Mouse (Mus musculus): Measurements from ENCODE around the gene Nrxn3.

The Nrxn3 gene

DNA sequence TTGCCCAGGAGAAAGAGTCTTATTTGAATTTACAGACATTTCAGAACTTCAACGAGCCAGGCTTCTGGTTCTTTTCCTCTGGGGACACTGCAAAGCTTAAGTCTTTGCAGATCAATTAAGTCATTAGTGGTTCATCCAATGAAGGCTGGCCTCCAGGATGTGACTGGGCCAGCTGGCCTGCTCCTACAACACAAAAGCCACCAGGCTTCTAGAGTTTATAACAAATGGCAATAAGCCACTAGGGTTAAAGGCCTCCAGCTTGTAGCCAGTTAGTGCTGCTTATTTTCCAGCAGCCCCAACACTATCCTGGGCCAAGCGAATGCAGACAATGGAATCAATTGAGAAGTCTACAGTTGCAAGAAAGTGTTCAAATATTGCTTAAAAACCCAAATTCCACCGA is 1304.3 kb downstream of the Nrxn3 start:
- no peak for DNase-seq (ENCODE audit: low read depth in 2 of 2, low spot score in 2 of 2)

DNA sequence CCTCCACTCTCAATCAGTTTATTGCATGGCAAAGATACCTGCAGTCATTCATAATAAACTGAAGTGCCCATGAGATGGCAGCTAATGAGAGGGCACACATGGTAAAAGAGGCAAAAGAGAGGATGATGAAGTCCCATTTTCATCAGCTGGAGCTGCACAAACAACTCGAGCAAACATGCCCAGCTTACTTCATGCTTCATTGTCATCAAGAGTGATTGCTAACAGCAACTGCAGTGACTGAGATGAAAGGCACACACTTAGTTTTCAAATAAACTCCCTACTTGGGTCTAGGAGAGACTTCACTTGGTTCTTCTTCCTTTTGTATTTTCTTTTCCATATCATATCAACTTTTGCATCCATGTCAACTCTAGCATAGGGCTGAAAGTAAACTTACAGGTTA is 1318.4 kb downstream of the Nrxn3 start:
- DNase-seq (ENCODE audit: low read depth in 2 of 2, low spot score in 2 of 2): no peak

DNA sequence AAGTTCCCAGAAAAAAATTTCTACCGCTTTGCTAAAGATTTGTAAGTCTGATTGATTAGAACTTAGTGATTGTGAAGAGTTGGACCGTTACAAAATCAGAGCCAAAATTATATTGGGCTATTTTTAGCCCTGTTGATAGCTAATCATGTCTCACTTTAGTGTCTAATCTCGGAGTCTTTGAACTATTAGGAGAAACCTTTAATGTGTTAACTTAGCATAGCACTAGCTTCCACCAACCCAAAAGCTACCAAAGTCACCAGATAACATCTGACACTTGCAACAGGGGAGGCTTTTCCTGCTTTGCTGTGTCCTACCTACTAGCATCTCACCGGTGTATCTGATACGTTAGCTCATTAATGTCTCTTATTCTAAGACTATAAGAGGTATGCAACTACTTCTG is 1333.6 kb downstream of the Nrxn3 start:
- no peak for DNase-seq (ENCODE audit: low read depth in 2 of 2, low spot score in 2 of 2)

DNA sequence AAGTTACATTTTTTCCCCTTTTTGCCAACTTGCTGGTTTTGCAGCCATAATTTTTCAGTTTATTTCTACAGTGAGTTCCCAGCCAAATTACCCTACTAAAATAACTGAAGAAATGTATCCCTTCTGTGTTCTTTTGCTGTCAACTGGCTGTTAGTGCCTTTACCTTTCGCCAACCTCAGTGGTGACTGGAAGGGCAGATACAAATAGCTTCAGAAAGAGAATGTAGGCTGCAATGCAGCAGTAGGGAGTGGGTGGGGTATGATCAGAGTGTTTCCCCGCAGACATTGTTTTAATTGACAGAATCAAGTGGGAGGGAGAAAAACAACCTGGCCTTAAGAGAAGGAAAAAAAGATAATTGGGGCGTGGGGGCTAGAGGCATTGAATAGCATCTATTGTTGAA is 1337.1 kb downstream of the Nrxn3 start:
- no peak for DNase-seq (ENCODE audit: low read depth in 2 of 2, low spot score in 2 of 2)

DNA sequence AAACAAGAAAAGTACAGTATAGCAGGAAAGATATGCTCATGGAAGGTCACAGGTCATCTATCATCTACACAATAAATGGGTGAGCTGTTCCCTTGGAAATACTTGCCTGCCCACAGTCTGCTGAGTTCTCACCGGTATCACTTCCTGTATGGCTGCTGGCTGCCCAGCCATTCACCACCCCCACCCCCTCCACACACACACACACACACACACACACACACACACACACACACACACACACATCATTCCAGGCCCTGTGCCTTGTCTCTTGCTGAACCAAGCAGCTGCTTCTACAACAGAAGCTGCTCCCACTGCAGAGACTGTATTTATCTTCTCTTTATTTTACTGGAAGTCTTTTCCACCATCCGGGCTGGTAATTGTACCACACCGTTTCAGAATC is 1338.6 kb downstream of the Nrxn3 start:
- no peak for DNase-seq (ENCODE audit: low read depth in 2 of 2, low spot score in 2 of 2)

DNA sequence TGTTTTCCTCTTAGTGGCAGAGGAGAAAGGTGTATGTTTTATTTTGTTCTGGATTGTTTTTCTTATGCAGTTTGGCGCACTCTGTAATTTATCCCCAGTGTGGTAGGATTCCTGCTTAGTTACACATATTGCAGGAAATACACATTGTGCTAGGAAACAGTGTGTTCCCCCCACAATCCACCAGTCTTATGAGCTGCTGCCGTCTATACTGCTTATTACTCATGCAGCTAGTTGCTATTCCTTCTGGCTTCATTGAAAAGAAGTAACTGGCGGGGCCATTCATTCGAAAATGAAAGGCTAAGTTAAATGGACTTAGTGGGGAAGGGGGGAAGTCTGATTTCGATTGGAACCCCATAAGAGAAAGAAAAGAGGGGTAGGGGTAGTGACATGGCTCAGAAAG is 1339.5 kb downstream of the Nrxn3 start:
- DNase-seq (ENCODE audit: low read depth in 2 of 2, low spot score in 2 of 2): no peak

DNA sequence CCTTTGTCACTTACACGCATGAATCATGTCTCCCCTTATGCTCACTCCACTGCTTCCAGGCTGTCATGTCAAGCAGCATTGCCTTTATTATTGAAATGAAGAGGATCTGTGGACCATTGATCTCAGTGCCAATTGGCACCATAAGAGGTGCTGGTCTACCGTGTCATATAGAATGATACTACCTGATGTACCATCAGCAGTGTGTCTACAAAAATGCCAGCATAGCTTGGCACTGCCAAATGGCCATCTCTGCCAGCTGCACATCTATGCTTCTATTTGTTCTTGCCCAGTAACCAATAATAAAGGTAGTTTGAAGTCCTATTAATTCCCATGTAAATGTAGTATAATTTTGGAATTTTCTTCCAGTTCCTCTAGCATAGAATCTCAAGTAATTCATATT is 1340.8 kb downstream of the Nrxn3 start:
- DNase-seq (ENCODE audit: low read depth in 2 of 2, low spot score in 2 of 2): no peak

DNA sequence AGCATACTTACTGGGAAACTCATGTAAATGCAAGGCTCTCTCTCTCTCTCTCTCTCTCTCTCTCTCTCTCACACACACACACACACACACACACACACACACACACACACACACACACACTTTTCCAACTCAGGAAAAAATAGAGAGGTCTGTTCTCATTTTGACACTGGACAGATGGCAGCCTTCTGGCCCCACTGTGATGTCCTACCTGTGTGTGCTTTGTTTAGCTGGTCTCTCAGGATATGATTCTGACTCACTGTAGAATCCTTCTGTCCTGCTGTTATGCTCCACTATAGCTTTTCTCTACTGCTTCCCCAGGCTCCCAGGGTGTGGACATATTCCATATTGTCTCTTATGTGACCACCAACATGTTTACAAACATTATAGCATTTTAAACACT is 1363.2 kb downstream of the Nrxn3 start:
- DNase-seq (ENCODE audit: low read depth in 2 of 2, low spot score in 2 of 2): no peak

DNA sequence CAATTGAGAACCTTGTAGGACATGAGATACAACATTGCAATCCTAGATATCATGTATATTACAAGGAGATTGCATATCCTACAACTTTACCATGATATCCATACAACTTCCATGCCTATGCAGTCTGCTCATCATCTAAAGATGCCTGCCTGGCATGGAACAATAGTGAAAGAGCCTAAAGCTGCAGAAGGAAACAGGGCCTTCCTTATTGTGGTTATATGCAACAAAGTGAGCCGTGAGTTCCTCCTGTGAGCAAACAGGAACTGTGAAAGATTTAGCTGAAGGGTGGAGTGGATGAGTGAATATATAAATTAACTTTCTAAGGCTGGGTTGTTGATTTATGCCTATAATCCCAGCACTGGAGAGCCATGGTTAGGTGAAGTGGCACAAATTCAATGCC is 1373.1 kb downstream of the Nrxn3 start:
- DNase-seq (ENCODE audit: low read depth in 2 of 2, low spot score in 2 of 2): no peak

DNA sequence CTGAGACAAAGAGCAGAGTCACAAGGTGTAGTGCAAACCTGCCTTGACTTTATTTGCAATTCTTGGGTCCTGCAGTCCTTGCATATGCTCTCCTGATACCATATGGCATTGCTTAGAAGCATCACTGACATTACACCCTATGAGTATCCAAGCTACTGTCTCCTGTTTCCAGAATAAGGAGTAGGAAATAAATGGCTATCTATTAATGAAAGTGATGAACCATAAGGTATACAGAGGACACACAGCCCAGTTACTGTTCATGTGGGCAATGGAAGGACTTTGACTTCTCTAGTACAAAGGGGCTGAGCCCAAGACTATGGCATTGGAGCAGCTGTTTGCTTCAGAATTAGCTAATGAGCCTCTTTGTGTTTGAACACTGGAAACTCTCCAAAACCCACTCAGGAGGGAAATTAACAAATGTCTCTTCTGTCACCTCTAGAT is 1390.7 kb downstream of the Nrxn3 start:
- DNase-seq (ENCODE audit: low read depth in 2 of 2, low spot score in 2 of 2): no peak

DNA sequence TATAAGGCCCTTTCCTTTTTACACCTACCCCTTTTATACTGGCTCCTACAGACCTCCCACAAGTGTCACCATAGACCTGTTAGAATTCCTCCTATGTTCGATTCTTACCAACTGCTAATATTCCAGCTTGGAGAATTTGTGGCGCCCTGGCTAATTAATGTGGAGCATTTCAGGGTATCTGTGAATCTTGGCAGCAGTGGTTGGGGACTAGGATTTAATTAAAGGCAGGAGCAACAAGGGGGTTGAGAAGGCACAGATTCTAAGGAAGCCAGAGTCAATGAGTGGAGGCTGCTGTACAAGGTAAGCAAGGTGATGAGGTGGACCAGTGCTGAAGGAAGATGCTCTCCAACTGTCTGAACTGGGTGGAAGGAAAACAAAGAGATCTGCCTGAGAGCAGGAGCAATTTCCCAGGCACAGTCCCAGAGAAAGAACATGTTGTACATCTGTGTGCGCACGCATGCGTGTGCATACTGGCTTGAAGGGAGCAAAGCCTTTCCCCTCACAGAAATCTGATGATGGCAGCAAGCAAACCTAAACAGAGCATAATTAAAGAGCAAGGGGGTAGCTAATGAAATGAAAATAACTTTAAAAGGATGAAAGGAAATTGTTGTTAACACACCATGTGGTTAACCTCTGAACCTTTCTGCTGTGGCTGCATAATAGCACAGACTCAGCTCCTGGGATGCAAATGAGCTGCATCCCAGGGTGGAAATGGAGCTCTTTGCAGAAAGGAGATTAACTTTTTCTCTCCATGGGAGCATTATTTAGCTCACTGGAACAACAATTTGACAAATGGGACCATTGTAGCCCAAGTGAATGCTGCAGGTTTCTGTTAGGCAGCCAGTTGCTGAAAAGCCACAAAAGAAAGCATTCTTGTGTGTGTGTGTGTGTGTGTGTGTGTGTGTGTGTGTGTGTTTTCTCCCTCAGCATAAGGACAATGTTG is 1409.5 kb downstream of the Nrxn3 start:
- DNase-seq (ENCODE audit: low read depth in 2 of 2, low spot score in 2 of 2): no peak

DNA sequence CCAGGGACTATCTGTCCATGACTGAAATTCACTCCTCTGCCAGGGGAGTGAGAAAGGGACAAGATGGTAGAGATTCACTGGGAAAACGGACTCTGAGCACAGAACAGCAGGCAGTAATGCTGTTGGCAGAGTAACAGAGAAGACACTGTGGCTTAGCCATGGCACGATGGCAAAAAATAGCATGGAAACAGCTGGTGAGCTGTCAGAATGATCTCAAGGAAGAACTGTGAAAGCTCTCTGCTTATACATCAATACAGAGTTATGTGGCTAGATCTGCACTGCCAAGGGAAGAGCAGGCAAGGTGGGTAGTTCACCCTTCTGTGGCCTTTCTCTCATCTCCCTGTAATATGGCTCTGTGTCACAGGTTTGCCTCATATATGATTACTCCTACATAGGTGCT is 1419.3 kb downstream of the Nrxn3 start:
- no peak for DNase-seq (ENCODE audit: low read depth in 2 of 2, low spot score in 2 of 2)

DNA sequence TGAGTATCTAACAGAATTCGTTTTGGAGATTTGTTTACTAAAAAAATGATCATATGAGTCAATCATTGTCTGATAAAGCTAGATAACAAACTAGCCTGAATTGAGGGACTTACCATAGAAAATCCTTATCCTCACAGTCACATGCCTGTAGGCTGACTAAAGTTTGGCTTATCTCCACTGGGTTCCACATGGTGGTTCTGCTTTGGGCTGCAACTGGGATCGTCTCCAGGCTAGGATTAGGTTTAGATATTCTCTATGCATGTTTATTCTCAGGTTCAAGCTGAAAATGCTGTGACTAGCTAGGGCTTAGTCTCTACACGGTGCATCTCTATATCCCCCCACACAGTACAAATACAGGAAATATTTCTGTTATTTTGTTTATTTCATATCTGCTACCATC is 1421.6 kb downstream of the Nrxn3 start:
- no peak for DNase-seq (ENCODE audit: low read depth in 2 of 2, low spot score in 2 of 2)

DNA sequence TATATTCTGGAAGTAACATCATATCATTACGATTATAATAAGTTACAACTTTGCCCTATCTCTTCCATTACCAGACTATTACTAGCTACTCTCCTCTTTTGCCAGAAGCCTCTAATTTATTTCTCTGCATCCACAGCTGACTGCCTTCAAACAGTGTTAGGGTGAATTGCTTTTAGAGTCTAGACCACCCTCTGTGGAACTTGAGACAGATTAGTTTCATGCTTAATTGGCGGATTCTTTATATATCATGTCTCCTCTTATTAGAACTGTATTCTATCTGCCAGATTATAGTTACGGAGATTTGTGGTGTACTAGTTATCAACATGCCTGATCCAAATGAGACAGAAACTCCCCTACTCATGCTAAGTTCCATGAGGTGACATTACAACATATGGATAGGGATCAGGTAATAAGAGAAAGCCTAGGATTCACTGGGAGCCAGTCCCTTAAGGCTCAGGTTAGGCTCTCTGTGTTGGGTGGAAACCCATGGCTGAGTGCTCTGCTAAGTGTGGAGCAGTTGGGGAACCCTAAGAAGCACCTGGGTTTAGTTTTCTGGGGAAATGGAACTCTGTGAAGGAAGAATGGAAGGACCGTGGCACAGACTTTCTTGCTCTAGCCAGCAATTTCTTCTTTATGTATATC is 1435.6 kb downstream of the Nrxn3 start:
- DNase-seq (ENCODE audit: low read depth in 2 of 2, low spot score in 2 of 2): no peak

DNA sequence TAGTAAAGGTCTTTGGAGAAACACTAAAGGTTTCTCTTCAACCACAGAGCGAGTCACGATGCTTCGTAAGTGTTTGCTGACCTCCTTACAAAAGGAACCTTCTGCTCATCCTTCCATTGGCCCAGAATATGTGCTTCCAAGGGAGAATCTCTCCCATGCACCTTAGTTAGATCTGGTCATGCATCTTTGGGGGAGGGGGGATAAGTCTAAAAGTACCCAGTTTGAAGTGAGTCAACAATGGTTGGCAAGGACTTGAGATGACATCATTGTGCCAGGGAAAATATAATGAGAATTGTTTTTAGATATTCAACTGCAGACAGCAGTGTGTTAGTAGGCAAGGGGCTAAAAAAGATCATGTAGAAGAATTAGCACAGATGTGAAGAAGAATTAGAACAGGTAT is 1437.2 kb downstream of the Nrxn3 start:
- no peak for DNase-seq (ENCODE audit: low read depth in 2 of 2, low spot score in 2 of 2)

DNA sequence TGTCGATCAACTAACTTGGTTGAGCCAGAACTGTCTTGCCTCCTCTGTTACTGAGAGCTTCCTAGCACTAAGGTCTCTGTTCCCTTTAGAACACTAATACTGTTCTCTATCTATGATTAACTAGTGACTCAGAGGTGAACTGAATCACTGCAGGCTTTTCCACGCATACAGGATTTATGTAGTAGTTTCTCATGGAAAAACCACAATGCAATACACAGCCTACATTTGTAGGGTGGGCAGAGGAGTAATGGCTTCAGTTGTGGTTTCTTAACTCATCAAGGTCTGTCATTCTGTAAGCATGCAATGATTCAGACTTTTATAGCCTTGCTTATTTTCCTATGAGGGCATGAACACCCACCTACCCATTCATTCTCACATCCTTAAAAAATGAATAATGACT is 1443.4 kb downstream of the Nrxn3 start:
- DNase-seq (ENCODE audit: low read depth in 2 of 2, low spot score in 2 of 2): no peak

DNA sequence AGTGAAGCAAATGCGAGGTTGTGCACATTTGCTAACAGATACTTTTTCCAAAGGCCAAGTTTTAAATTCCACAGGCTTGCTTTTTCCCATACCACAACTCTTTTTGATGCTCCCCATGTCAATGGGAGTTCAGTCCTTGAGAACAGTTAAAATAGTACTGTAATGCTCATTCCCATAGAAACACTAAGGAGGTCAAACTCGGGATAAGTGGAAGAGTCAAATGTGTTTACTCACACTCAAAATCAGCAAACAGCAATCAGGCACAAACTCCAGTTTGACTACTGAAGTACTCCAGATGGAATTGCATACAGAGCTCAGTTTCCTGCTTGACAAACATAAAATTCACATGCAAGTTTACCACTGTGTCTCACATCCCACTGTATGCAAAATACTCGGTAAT is 1458.9 kb downstream of the Nrxn3 start:
- no peak for DNase-seq (ENCODE audit: low read depth in 2 of 2, low spot score in 2 of 2)

DNA sequence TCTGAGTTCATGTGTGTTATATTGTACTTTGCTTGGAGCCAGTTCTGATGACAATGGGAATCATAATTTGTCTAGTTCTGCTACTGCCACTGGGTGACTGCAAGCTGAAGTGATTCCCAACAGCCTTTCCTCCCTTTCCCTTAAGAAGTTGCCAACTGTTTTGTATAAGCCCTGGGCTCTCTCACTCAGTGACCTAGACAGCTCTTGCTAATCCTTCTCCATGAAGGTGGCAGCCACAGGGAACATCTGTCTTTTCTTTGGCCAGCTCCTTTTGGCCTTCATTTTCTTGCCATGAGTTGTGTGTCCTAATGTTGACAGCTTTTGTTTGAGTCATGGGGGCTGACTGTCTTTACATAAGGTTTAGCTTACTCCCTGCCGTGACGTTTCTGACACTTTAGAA is 1460.3 kb downstream of the Nrxn3 start:
- no peak for DNase-seq (ENCODE audit: low read depth in 2 of 2, low spot score in 2 of 2)

DNA sequence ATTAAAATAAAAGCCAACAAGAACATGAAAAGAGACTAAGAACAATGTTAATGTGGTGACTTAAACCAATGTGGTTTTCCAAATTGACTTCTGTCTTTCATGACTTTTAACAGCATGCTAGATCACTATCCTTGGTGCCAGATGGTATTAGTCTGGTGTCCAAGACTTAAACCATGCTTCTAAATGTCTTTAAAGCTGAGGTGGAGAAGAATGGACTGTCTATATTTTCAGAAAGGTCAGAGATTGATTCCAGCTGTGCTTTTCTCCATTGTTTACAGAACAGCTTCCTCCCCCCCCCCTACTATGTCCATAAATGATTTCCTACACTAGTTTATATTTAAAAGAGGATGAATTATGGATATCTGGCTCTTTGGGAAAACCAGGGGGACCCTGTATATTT is 1473.5 kb downstream of the Nrxn3 start:
- DNase-seq (ENCODE audit: low read depth in 2 of 2, low spot score in 2 of 2): no peak

DNA sequence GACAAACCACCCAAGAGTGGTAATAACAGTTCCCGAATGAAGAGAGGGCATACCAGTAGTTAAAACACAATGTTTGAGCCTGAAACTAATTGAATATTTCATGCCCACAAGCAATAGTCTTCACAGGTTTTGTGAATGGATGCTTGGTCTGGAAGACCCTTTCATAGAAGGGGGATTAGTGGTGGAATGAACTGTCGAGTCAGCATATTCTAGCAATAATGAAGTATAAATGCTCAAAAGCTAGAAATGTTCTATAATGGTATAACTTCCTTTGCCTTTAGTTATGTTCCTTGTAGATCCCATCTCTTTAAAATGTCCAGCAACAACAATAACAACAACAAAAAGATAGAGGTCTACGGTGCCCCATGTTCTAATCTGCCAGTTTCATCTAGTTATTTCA is 1475.3 kb downstream of the Nrxn3 start:
- DNase-seq (ENCODE audit: low read depth in 2 of 2, low spot score in 2 of 2): no peak

DNA sequence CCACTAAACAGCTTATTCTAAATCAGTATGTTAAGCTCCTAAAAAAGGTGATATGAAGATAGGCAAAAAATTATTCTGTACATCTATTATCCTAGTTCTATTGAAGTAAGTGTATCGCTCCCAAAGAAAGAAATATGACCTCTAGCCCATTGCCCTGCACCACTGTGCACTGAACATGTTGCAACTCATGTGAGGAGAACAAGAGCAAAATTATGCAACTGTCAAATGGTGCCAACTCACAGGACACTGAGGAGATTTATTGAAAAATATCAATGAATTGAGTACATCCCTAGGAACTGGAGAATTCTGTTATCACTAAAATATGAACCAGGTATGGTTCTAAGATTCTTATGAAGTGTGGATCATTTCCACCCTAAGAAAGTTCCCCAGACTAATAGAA is 1479.8 kb downstream of the Nrxn3 start:
- no peak for DNase-seq (ENCODE audit: low read depth in 2 of 2, low spot score in 2 of 2)

DNA sequence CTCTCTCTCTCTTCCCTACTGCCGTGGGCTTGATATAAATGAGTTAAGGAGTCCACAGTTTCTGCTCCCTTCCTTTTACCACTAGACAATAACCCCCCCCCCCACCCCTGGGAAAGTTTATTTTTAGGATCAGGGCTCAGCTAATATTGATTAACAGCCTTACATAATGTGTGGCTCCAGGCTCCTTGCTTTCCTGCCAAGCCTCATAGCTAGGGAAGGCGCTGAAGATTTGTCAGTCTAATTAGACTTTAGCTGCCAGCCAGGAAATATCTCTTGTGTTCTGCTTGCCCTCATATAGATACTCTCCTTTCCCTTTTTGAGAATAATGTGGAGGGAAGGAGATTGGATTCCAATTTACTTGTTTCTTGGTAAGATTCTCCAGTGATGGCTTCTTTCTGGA is 1488.7 kb downstream of the Nrxn3 start:
- DNase-seq (ENCODE audit: low read depth in 2 of 2, low spot score in 2 of 2): no peak

DNA sequence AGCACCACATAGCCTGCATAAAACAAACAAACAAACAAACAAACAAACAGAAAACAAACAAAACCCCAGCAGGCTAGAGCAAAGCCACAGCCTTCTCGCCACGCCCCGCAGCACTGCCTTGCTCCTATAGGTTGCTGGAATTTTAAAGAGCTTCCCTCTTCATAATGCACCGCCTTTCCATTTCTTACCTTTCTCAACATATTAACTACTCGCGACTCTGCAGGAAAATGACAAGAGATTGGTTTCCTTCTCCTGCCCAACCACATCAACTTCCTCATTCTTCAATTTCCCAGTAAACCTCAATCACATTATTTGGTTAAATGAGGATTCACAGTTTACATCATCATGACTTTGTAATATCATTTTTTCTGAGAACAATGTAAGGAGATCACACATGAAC is 1494.4 kb downstream of the Nrxn3 start:
- DNase-seq (ENCODE audit: low read depth in 2 of 2, low spot score in 2 of 2): no peak
